Mouse (Mus musculus) midbrain, embryonic 11.5 days (tissue): ENCODE measurements around the gene 1700042G07Rik. TPM values are rescaled to one million over a fixed set of nuclear protein-coding genes. Genes with fewer than 3 reads are reported as not detected.

ENCODE experiments used
- ATAC-seq: fragments of 200-750 bp; cut with Nextera tagmentation; 2 replicates; pipeline ENCODE4 v1.8.0; 2017; ENCODE audit warnings: moderate TSS enrichment, moderate library complexity; ENCODE audit not compliant: low FRiP score
- DNase-seq: peaks from one replicate; pipeline ENCODE4 v3.0.0; 2015; ENCODE audit warnings: low spot score; ENCODE audit errors: missing footprints
- H3K27ac ChIP-seq: fragments of 300-500 bp; sonication (generic); 2 replicates; pipeline ENCODE4 v1.5.1; 2014; ENCODE audit warnings: low read depth, low read length
- H3K27me3 ChIP-seq: fragments of 300-500 bp; sonication (generic); 2 replicates; pipeline ENCODE4 v1.6.1; 2014; ENCODE audit warnings: mild to moderate bottlenecking, low read length, moderate library complexity, mixed read lengths; ENCODE audit not compliant: control insufficient read depth, insufficient read depth
- H3K36me3 ChIP-seq: fragments of 300-500 bp; sonication (generic); 2 replicates; pipeline ENCODE4 v1.6.1; 2014; ENCODE audit warnings: mild to moderate bottlenecking, low read length, moderate library complexity, mixed read lengths; ENCODE audit not compliant: control insufficient read depth, insufficient read depth
- H3K4me1 ChIP-seq: fragments of 300-500 bp; sonication (generic); 2 replicates; pipeline ENCODE4 v1.6.1; 2014; ENCODE audit warnings: low read length; ENCODE audit not compliant: control insufficient read depth, insufficient read depth
- H3K4me2 ChIP-seq: fragments of 300-500 bp; sonication (generic); 2 replicates; pipeline ENCODE4 v1.6.1; 2014; ENCODE audit warnings: mild to moderate bottlenecking, moderate library complexity
- H3K4me3 ChIP-seq: fragments of 300-500 bp; sonication (generic); 2 replicates; pipeline ENCODE4 v1.5.1; 2014; ENCODE audit warnings: low read depth, low read length
- H3K9ac ChIP-seq: fragments of 300-500 bp; sonication (generic); 2 replicates; pipeline ENCODE4 v1.6.1; 2014; ENCODE audit warnings: low read length
- H3K9me3 ChIP-seq: fragments of 300-500 bp; sonication (generic); 2 replicates; pipeline ENCODE4 v1.6.1; 2016; ENCODE audit warnings: low read length; ENCODE audit not compliant: control insufficient read depth
- WGBS: fragments of 180-500 bp; shearing (Covaris S2); extraction: QIAGEN DNeasy Blood & Tissue Kit; methylation state at CpG from one replicate; pipeline ENCODE4 v1.1.7; 2014; 5-methylcytosine and 5-hydroxymethylcytosine counted together
- polyA plus RNA-seq: library from polyadenylated mRNA; unstranded; fragments of >200 nt; fragmentation: Nextera tagmentation; extraction: Ambion mirVana; gene quantifications from 2 replicates; pipeline ENCODE4 v1.2.1, GENCODE M21; 2014

Gene 1700042G07Rik
- polyA plus RNA-seq, 1 experiment from 2014 or later, result not detected

- DNase-seq (peak; percentile 67), ATAC-seq (no peak)
- no peak overlapping the region for H3K9ac ChIP-seq
- WGBS, result 73% methylated on average over 1 of the region's 1 CpGs
- H3K9me3 ChIP-seq, result no peaks in the 10 kb centered on the region
- H3K27ac ChIP-seq, result no peak overlapping the region
- no peaks in the 10 kb centered on the region for H3K36me3 ChIP-seq
- peaks cover 6% of the 10 kb centered on the region for H3K27me3 ChIP-seq
- no peak overlapping the region for H3K4me3 ChIP-seq
- H3K4me2 ChIP-seq, result no peak overlapping the region
- peaks cover 2% of the 10 kb centered on the region; the same call in 1 of the 2 replicates for H3K4me1 ChIP-seq
These were observed 31.4 kb upstream of the 1700042G07Rik start for GRCm38 (mm10) chr4:116141736-116142135.

GRCm38 (mm10) chr4:116142269-116142668, 30.9 kb upstream of the 1700042G07Rik start:
- DNase-seq (no peak), ATAC-seq (no peak)
- H3K9me3 ChIP-seq, result no peaks in the 10 kb centered on the region
- no peak overlapping the region for H3K9ac ChIP-seq
- H3K36me3 ChIP-seq, result no peaks in the 10 kb centered on the region
- no peak overlapping the region for H3K4me3 ChIP-seq
- WGBS, result 76% methylated on average over 7 of the region's 7 CpGs
- no peak overlapping the region for H3K4me2 ChIP-seq
- peaks cover 6% of the 10 kb centered on the region for H3K27me3 ChIP-seq
- H3K4me1 ChIP-seq, result no peaks in the 10 kb centered on the region
- no peak overlapping the region for H3K27ac ChIP-seq

GRCm38 (mm10) chr4:116143317-116143811, 29.8 kb upstream of the 1700042G07Rik start:
- Histone ChIP-seq H3K9ac (no peak overlapping the region; the same call in 1 of the 2 replicates), H3K4me1 (no peaks in the 10 kb centered on the region), H3K27me3 (peaks cover 6% of the 10 kb centered on the region), H3K27ac (no peak overlapping the region), H3K4me2 (peak overlapping the region; percentile 79; the same call in 1 of the 2 replicates), H3K9me3 (no peaks in the 10 kb centered on the region), H3K36me3 (no peaks in the 10 kb centered on the region), H3K4me3 (peak overlapping the region; percentile 56)
- peak; percentile 83 for DNase-seq
- whole genome bisulfite sequencing, result 15% methylated on average over 7 of the region's 7 CpGs
- 0 out of 2 replicates have a peak, but pooled peaks have one; percentile 15 for ATAC-seq

GRCm38 (mm10) chr4:116143891-116144717, 29.1 kb upstream of the 1700042G07Rik start:
- Histone ChIP-seq H3K27me3 (peaks cover 6% of the 10 kb centered on the region), H3K4me3 (peak overlapping the region; percentile 56), H3K9me3 (no peaks in the 10 kb centered on the region), H3K9ac (peak overlapping the region; percentile 66), H3K4me1 (no peaks in the 10 kb centered on the region), H3K27ac (no peak overlapping the region), H3K4me2 (peak overlapping the region; percentile 79), H3K36me3 (no peaks in the 10 kb centered on the region)
- ATAC-seq (peak; percentile 78), DNase-seq (peak; percentile 95)
- WGBS, result under 1% methylated on average over 41 of the region's 47 CpGs

- Histone ChIP-seq H3K9ac (peak overlapping the region; percentile 94), H3K4me3 (peak overlapping the region; percentile 74), H3K27ac (peak overlapping the region; percentile 67), H3K36me3 (peaks cover 14% of the 10 kb centered on the region), H3K4me1 (peaks cover 7% of the 10 kb centered on the region), H3K9me3 (no peaks in the 10 kb centered on the region), H3K4me2 (peak overlapping the region; percentile 74), H3K27me3 (no peaks in the 10 kb centered on the region)
- 22% methylated on average over 6 of the region's 6 CpGs for WGBS
- no peak for DNase-seq
- ATAC-seq, result peak; percentile 18; the same call in 1 of the 2 replicates
These were observed 23.4 kb upstream of the 1700042G07Rik start for GRCm38 (mm10) chr4:116149812-116150155.

- Histone ChIP-seq H3K36me3 (peaks cover 19% of the 10 kb centered on the region), H3K4me2 (peak overlapping the region; percentile 74), H3K27me3 (no peaks in the 10 kb centered on the region), H3K4me1 (peaks cover 7% of the 10 kb centered on the region), H3K9me3 (no peaks in the 10 kb centered on the region), H3K27ac (peak overlapping the region; percentile 67), H3K4me3 (peak overlapping the region; percentile 74), H3K9ac (peak overlapping the region; percentile 94)
- under 1% methylated on average over 70 of the region's 73 CpGs for WGBS
- DNase-seq (peak; percentile 97), ATAC-seq (peak; percentile 93)
These were observed 22.9 kb upstream of the 1700042G07Rik start for GRCm38 (mm10) chr4:116150156-116150861.

- Histone ChIP-seq H3K4me1 (peaks cover 7% of the 10 kb centered on the region), H3K4me3 (peak overlapping the region; percentile 74), H3K36me3 (peaks cover 25% of the 10 kb centered on the region), H3K9me3 (no peaks in the 10 kb centered on the region), H3K4me2 (peak overlapping the region; percentile 74), H3K27ac (0 out of 2 replicates have a peak overlapping the region, but pooled peaks have one; percentile 51), H3K27me3 (no peaks in the 10 kb centered on the region), H3K9ac (peak overlapping the region; percentile 94)
- peak; percentile 41 for ATAC-seq
- no peak for DNase-seq
- WGBS, result 16% methylated on average over 4 of the region's 4 CpGs
These were observed 22.3 kb upstream of the 1700042G07Rik start for GRCm38 (mm10) chr4:116150862-116151221.

- peak within 1 kb of the TSS; percentile 67 for H3K27ac ChIP-seq
- 78% methylated on average over 6 of the region's 6 CpGs for WGBS
These were observed 21.9 kb upstream of the 1700042G07Rik start, which contains the start of gene Lurap1 for GRCm38 (mm10) chr4:116151238-116151637. Lurap1 (minus strand) TSS chr4:116151338.

More at GRCm38 (mm10) chr4:116151238-116151637, 21.9 kb upstream of the 1700042G07Rik start, which contains the start of gene Lurap1:
- Histone ChIP-seq H3K9me3 (no peaks in the 10 kb centered on the region), H3K36me3 (peaks cover 29% of the 10 kb centered on the region), H3K4me2 (peak within 1 kb of the TSS; percentile 74), H3K9ac (peak within 1 kb of the TSS; percentile 94), H3K4me3 (peak within 1 kb of the TSS; percentile 74), H3K4me1 (peaks cover 7% of the 10 kb centered on the region), H3K27me3 (no peaks in the 10 kb centered on the region)
- ATAC-seq (no peak), DNase-seq (no peak)
